Mouse (Mus musculus) left cerebral cortex, adult 2 months (tissue): ENCODE data around the gene Aff3. TPM values are rescaled to one million over a fixed set of nuclear protein-coding genes. Genes with fewer than 3 reads are reported as not detected.

Experiments
- DNase-seq, 2 experiments: peaks; one replicate each; pipeline ENCODE4 v3.0.0; 2021 to 2022; ENCODE audit warnings: low spot score in 2 of 2, mixed read lengths in 1 of 2; ENCODE audit errors: extremely low spot score in 1 of 2
- H3K27ac ChIP-seq: fragments of 200-600 bp; 2 replicates; pipeline ENCODE4 v1.8.1; 2022
- H3K4me3 ChIP-seq: fragments of 200-600 bp; 2 replicates; pipeline ENCODE4 v1.8.1; 2022
- CTCF ChIP-seq: fragments of 200-600 bp; IDR thresholded peaks from 2 replicates; pipeline ENCODE4 v1.8.1; 2022; ENCODE audit warnings: antibody characterized with exemption, mild to moderate bottlenecking, moderate library complexity
- intact Hi-C: fragments of 180-260 bp; cut with DNase I; formaldehyde crosslinking; loops from one replicate; pipeline ENCODE4 v1.15.1; 2025
- total RNA-seq, 2 experiments: library from RNA; stranded (reverse); gene quantifications; 2 replicates each; pipeline ENCODE4 v1.2.3; 2021

Aff3 gene
- total RNA-seq, 2 experiments from 2014 or later: 98.8 to 108 TPM

GRCm38 (mm10) chr1:38582328-38582727 is 82.4 kb downstream of the Aff3 start:
- TF ChIP-seq CTCF: no peak
- H3K27ac ChIP-seq: no peak overlapping the region

GRCm38 (mm10) chr1:38580572-38580971 is 84.2 kb downstream of the Aff3 start:
- TF ChIP-seq CTCF: no peak
- Histone ChIP-seq H3K4me3 (no peak overlapping the region), H3K27ac (no peak overlapping the region)
- intact Hi-C loops: no loop called here
- DNase-seq: no peak

More at GRCm38 (mm10) chr1:38582328-38582727, 82.4 kb downstream of the Aff3 start:
- H3K4me3 ChIP-seq: no peak overlapping the region
- DNase-seq: no peak
- intact Hi-C loops: no loop called here

- intact Hi-C loops: no loop called here
- no peak for TF ChIP-seq CTCF
- Histone ChIP-seq H3K4me3 (no peak overlapping the region), H3K27ac (no peak overlapping the region)
- no peak for DNase-seq
Observed at GRCm38 (mm10) chr1:38578339-38578738, 86.4 kb downstream of the Aff3 start.

- Histone ChIP-seq H3K27ac (no peak overlapping the region), H3K4me3 (no peak overlapping the region)
- DNase-seq: no peak
- no peak for TF ChIP-seq CTCF
- intact Hi-C loops: no loop called here
Observed at GRCm38 (mm10) chr1:38567791-38568190, 97.0 kb downstream of the Aff3 start.

GRCm38 (mm10) chr1:38566101-38566678 is 98.6 kb downstream of the Aff3 start:
- Histone ChIP-seq H3K27ac (no peak overlapping the region), H3K4me3 (no peak overlapping the region)
- no peak for TF ChIP-seq CTCF
- no peak for DNase-seq
- intact Hi-C loops: no loop called here

GRCm38 (mm10) chr1:38565295-38565777 is 99.4 kb downstream of the Aff3 start:
- DNase-seq: no peak
- H3K4me3 ChIP-seq: no peak overlapping the region
- intact Hi-C loops: no loop called here
- TF ChIP-seq CTCF: no peak
- H3K27ac ChIP-seq: no peak overlapping the region; the same call in 1 of the 2 replicates

- no peak for TF ChIP-seq CTCF
- no peak overlapping the region for H3K27ac ChIP-seq
- intact Hi-C loops: no loop called here
- no peak overlapping the region for H3K4me3 ChIP-seq
- DNase-seq: no peak
Observed at GRCm38 (mm10) chr1:38562397-38563199, 102.2 kb downstream of the Aff3 start.

- no peak for DNase-seq
- Histone ChIP-seq H3K4me3 (no peak overlapping the region), H3K27ac (no peak overlapping the region)
- intact Hi-C loops: no loop called here
- TF ChIP-seq CTCF: no peak
Observed at GRCm38 (mm10) chr1:38561331-38561730, 103.4 kb downstream of the Aff3 start.

GRCm38 (mm10) chr1:38560666-38561065 is 104.1 kb downstream of the Aff3 start:
- Histone ChIP-seq H3K4me3 (no peak overlapping the region), H3K27ac (no peak overlapping the region)
- TF ChIP-seq CTCF: no peak
- no peak for DNase-seq
- intact Hi-C loops: no loop called here

GRCm38 (mm10) chr1:38557615-38558014 is 107.1 kb downstream of the Aff3 start:
- DNase-seq: no peak
- H3K4me3 ChIP-seq: no peak overlapping the region
- intact Hi-C loops: no loop called here
- TF ChIP-seq CTCF: no peak
- no peak overlapping the region for H3K27ac ChIP-seq

- no peak for DNase-seq
- intact Hi-C loops: no loop called here
- Histone ChIP-seq H3K27ac (no peak overlapping the region), H3K4me3 (no peak overlapping the region)
- TF ChIP-seq CTCF: no peak
Observed at GRCm38 (mm10) chr1:38554546-38554945, 110.2 kb downstream of the Aff3 start.

GRCm38 (mm10) chr1:38553090-38553489 is 111.7 kb downstream of the Aff3 start:
- TF ChIP-seq CTCF: no peak
- intact Hi-C loops: no loop called here

GRCm38 (mm10) chr1:38550579-38550978 is 114.2 kb downstream of the Aff3 start:
- intact Hi-C loops: no loop called here
- no peak for TF ChIP-seq CTCF
- no peak for DNase-seq
- no peak overlapping the region for H3K27ac ChIP-seq
- no peak overlapping the region for H3K4me3 ChIP-seq

More at GRCm38 (mm10) chr1:38553090-38553489, 111.7 kb downstream of the Aff3 start:
- no peak overlapping the region for H3K4me3 ChIP-seq
- DNase-seq: no peak
- H3K27ac ChIP-seq: no peak overlapping the region
